Mouse (Mus musculus) heart, adult 8-10 months (tissue): ENCODE results near the gene Hrh1. TPM values are rescaled to one million over a fixed set of nuclear protein-coding genes. Genes with fewer than 3 reads are reported as not detected.

Experiments
- DNase-seq: peaks from one replicate; pipeline ENCODE4 v3.0.0; 2022; ENCODE audit warnings: low spot score
- total RNA-seq, 4 experiments: library from RNA; stranded (reverse); gene quantifications; 2 replicates each; pipeline ENCODE4 v1.2.4; 2022

Gene Hrh1
- under 1 TPM; 0.31 to 0.69 (median 0.49) TPM for total RNA-seq

DNA sequence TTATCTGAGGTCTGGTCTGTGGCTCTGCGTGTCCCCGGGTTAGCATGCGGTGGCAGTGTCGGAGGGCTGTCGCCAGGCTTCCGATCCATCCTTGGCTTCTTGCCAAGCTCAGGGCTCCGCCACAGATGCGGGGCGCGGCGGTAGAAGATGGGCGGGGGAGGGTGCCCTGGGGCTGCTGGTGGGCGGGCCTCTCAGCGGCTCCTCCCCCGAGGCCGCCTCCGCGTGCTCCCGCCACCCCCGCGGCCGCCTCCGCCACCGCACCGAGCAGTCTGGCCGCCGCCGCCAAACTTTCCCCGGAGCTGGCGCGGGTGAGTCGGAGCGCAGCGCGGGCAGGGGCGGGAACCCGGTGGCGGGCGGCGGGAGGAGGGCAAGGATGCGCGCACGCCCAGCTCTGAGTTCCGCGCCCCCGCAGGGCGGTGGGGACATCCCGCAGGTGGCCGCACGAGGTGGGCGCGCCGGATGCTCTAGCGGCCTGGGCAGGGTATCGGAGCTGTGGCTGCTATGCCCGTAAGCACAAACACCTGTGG, at the start of gene Hrh1:
Gene Hrh1, plus strand, starts transcription at position 246 of the 527 bp plus-strand sequence.
- no peak for DNase-seq

DNA sequence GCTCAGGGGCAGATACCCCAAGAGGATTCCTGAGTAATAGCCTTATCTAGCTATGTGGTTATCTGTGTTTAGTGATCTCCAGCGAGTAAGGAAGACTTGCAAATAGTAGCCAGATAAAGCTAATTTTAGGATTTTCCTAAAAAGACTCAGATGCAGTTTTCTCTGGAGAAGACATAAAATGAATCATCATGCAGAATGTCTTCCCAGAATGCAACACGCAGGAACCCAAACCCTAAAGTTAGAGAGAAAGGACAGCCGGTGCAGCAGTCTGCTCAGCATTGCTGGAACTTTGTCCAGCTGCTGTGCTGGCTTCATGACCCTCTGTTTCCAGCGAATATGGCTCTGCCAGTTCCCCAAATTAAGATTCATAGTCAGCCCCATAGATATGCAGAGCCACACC, 43.1 kb upstream of the Hrh1 start:
- DNase-seq, result no peak

DNA sequence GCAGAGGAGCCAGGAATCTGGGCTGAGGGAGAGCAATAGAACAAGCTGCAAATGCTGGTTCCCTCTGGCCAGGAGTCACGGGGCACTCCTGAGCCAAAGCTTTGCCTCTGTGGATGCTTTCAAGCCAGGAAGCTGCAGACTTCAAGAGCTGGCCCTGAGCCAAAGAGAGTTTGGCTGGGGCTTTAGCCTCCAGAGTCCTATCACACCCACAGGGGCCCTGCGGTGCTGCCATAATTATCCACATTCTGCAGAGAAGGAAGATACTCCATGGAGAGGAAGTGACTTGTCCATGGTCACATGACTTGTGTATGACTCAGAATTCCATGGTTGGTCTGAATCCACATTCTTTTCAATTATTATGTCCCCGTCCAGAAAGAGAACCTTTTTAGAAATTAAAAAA, 39.6 kb upstream of the Hrh1 start:
- peak; percentile 64 for DNase-seq

DNA sequence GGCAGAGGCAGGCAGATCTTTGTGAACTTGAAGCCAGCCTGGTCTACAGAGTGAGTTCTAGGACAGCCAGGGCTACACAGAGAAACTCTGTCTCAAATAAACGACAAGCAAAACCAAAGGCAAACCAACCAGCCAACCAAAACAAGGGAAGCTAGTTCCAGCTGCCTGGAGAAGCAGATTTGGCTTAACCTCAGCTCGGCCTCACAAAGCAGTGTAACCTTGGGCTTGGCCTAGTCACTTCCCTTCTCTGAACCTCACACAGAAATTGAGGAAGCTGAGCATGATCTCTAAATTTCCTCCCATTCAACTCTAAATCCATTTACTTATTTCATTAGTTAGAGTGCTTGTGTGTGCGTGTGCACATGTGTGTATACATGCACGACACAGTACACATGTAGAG, 35.4 kb upstream of the Hrh1 start:
- DNase-seq, result peak; percentile 24

DNA sequence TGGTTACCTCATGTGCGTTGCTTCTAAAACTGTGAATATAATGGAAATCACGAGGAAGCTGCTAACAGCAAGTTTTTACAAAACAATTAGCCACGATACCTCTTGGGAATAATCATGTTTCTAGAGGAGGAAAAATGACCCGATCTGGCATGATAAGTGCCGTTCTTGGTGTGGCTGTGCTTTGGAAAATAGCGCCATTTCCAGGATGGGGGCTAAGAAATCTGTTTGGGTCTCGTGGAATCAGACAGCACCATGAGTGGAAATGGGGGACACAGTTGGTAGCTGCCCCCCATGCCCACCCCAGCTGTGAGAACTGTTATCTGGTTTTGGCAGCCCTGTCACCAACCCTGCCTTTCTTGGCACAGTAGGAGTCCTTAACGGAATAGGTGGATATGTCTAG, 34.0 kb upstream of the Hrh1 start:
- DNase-seq, result peak; percentile 28

DNA sequence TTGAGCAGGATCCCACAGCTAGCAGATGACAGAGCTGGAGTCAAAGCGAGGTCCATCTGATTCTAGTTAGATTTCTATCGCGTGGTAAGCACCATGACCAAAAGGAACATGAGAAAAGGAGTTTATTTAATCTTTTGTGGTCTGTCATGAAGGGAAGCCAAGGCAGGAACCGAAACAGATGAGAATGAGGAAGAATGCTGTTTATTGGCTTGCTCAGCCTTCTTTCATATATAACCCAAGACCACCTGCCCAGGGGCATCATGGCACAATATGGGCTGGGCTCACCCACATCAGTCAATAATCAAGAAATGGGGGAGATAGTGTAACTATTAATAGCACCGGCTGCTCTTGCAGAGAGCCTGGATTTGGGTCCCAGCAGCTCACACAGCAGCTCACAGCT, 33.0 kb upstream of the Hrh1 start:
- peak; percentile 21 for DNase-seq

DNA sequence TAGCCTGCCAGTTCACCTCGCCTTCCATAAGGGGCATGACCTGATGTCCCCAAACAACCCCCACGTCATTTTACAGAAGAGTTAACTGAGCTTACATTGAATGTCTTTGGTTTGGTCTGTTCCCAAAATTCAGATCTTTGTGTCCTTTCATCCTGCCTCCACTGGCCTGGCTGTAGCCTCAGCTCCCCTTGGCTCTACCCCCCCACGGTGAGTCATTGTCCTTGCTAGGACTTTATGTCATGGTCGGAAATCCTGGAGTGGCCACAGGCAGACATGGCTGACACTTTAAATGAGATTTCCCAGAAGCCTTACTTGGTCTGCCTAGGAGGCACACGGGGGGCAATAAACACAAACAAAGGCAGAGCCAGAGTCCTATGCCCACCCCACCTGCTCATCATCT, 31.5 kb upstream of the Hrh1 start:
- DNase-seq, result no peak

DNA sequence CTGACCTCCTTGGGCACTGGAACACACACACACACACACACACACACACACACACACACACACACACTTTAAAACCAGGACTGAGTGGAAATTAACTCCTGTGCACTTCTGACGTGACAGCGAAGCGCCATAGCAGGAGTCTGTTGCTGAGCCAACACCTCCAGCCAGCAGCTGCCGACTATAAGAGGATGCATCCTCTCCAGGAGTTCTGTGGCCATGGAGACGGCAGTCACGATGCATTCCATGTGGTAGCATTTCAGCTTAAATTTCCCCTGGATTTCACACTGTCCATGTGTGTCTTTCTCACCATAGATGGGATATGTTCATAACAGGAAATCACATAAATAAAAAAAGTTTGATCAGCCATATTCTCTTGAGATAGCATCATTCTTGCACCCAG, 30.1 kb upstream of the Hrh1 start:
- DNase-seq, result no peak

DNA sequence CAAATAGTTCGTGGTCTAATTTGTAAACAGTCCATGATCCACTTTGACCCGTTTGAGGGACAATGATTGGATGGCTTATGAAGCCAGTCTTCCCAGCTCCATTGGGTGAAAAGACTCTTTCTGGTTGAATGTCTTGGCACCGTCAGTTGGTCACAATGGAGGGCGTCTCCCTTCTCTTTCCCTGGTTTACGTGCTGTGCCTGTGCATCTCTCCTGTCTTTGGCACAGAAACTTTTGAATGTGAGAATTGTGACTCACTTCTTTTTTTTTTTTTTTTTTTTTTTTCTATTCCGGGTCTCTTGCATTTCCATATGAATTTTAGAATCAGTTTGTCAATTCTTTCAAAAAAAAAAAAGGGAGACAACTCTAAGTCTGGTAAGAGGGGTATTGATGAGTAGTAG, 29.5 kb upstream of the Hrh1 start:
- DNase-seq, result no peak

DNA sequence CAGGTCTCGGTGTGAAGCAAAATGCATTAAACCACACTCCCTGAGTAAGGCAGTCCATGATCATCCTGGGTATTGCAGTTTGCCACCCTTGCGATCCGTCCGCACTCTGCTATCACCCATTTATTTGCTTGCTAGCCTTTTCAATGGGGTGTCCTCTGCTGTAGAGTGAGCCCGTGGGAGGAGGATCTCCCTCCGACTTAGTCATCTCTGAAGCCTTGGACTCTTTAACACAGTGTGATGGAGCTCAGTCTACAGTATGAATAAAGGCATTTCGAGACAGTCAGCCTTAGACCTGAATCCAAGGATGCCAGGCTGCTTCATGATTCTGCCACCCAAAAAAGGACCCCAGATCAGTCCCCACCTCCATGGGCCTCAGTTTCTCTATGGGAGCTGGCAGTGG, 25.0 kb upstream of the Hrh1 start:
- DNase-seq, result no peak

DNA sequence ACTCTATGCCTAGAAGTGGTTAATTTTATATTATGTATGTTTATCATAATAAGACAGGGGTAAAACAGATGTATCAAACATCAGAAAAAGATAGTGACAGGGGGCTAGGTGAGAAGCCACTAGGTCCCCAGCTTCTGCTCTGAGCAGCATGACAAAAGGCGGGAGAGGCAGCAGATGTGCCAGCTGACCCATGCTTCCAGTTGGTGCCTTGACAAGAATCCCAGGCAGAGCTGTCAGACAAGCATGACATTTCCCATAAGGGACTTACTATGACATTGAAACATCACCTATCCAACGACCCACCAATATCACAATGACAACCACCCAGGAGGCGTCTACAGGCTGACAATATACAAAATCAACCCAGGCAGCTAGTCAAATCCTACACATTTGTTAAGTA, 16.9 kb upstream of the Hrh1 start:
- no peak for DNase-seq

DNA sequence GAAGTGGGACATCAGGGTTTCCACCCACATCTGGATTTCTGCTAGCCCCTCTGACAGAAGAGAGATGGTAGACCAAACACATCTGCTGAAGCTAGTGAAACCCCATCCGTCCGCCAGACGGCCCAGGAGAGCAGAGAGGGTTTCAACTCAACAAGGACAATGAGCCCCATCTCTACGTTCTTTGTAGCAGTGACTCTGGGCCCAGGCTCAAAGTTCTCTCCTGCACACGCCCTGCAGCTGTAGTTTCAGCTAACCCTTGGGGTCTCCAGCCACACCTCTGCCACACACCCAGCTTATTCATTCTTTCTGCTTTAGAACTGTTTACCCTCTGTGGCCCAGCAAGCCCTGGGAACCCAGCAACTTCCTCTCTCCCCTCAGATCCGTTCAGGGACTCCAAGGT, 10.4 kb upstream of the Hrh1 start:
- DNase-seq, result no peak

DNA sequence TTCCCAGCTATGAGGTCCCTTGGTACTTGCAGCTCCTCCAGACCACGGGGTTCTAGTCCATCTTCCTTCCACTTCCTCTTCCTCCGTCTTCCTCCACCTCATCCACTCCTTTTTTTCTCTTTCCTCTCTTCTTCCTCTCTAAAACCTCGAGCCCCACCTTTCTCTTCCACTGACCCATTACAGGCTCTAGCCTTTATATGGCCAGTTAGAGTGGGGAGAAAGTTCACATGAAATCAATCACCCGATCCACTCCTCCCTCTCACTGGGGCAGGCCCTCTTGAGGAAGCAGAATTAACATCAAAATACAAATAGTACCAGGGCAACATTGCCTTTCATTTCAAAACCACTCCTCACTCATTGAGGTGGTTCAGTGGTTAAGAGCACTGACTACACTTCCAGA, 9.9 kb upstream of the Hrh1 start:
- no peak for DNase-seq

DNA sequence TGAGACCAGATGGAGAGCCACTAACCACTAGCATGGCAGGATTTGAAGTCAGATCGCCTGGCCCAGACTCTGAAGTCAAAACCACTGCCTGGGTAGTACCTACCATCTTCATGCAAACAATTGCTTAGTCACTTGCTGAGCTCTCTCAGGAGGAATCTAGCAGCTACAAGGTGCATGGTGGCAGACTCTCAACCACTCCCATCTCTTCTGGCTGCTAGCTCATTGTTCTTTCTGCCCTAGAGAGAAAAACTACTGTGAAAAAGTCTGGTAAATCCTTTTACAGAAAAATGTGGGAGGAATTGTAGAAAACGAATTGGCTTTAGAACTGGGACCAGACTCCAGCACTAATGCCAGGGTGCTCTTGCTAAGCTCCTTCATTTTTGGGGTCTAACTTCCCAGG, 7.6 kb upstream of the Hrh1 start:
- no peak for DNase-seq

DNA sequence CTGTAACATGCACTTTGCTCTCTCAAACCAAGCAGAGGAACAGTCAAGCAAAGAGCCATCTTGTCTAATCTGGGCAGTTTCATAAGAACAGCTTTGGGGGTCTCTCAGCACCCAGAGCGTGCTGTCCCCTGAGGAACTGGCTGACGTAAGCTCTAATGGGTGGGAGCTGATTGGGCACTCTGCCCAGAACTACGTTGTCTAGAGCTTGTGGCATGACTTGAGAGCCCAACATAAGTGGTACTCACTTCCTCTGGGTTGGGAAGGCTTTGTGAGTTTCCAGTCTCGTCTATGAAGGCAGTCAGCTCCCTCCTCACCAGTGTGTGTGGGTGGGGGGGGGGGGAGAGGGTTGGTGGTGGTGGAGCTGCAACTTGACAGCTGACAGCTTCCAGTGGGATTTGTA, 2.8 kb upstream of the Hrh1 start:
- no peak for DNase-seq

DNA sequence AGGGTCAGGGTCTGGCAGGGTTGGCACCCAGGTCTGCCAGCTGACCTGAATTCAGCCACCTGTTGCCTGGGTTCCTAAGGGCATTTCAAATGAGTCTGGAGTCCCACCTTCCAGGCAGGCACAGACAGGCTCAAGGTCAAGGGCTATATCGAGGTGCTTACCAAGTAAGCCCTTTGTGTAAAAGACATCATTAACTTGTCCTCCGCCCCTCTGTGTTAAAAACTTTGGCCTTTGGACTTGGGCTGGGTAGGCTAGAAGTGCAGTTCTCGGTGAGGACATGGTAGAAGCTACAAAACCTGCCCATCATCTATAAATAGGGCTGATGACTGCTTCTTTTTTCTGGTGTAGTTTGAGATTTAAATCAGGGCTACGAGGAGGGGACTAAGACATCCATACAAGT, 1.1 kb upstream of the Hrh1 start:
- no peak for DNase-seq

DNA sequence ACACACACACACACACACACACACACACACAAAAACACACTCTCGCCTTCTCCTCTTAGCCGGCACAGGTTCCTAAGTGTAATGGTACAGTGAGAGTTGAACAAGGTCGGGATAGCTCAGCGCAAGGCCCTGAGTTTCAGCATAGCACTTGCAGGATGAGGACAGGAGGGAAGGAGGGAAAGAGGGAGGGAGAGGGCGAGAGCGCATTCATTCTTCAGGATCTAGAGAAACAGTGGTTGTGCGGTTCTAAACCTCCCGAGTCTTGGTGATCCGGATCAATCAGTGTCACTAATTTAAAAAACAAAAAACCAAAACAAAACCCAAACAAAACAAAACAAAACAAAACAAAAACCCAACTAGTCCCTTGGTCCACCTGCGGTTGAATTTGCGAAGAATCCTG, 456 bp upstream of the Hrh1 start:
- DNase-seq, result no peak

DNA sequence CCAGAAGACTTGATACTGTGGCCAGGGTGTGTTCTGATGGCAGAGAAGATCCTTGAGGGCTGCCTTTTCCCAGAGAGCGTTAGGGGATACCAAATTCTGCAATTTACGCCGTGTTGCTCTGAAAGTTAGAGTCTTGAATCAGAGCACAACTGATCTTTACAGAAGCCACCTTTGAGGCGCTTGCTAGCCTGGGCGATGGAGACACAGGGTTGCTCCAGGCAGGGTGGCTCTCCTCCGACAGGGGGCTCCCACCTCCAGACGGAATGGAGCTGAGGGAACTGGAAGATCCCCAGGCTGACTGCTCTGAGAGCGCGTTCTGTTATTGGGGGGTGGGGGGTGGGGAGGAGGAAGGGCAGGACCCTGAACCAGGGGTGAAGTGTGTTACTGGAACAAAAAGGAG, 890 bp downstream of the Hrh1 start:
- no peak for DNase-seq

DNA sequence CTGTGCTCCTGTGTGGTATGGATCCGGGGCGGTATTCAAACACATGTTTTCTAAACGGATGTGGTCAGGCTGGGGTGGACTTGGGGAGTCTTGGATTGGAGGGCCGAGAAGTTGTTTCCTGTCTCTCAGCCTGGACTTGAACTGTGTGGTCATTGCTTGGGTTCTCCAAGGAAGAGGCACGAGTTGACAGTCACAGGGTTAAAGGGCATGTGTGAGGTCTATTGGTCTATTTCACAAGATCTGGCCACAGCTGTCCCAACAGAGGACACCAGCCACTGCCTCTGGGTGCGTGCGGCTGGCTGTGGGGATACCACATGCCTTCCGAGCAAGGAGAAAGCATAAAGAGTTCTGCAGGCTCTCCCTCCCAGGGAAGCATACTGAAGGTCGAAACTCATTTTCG, 2.7 kb downstream of the Hrh1 start:
- no peak for DNase-seq

DNA sequence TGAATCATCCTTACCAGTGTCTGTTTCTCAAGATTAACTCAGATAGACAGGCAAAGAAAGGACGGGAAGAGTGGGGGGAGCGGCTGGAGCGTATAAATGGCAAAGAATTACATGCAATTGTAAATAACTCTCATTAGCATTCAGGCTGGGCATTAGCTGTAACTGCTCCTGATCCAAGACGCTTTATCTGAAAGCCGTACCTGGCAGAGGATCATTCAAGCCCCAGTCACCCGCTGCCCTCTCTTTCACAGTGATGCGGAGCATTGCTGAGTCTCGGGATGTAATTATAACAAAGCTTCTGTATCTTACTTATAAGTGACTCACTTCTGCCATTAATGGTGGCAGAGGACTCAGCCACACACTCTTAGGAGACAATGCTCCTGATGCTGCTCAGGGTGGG, 3.1 kb downstream of the Hrh1 start:
- DNase-seq, result no peak

DNA sequence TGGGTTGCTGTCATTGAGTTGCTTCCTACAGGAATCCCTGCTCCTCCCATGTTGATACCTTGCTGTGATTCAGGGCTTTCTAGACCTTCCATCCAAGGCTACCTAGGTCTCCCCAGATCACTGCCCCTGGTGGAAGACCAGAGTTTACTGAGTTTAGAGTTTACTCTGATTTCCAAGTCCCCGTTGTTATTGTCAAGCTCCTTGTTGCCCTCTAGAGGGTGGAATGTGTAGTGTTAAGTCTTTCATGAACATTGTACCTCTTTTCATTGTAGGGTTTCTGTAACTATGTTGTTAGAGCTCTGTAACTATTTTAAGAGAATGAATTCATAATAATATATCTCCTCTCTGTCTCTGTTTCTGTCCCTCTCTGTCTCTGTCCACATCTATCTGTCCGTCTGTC, 4.4 kb downstream of the Hrh1 start:
- no peak for DNase-seq

DNA sequence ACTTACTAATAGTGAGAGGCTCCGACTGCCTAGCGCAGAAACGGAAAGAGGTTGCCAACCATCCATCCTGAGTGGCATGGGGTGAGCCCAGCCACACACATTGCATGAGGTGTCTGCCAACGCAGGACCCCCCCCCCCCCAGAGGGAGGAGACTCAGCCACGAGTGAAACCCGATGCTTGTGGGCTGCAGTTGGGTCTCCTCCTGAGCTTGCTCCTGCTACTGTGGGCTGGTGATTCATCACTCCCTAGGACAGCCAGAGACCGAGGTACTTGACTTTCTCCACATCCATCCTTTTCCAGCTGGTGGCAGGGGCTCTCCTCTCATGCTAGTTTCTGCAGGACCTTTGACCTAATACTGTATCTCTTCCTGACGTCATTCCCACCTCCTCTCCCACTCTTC, 5.9 kb downstream of the Hrh1 start:
- DNase-seq, result no peak

DNA sequence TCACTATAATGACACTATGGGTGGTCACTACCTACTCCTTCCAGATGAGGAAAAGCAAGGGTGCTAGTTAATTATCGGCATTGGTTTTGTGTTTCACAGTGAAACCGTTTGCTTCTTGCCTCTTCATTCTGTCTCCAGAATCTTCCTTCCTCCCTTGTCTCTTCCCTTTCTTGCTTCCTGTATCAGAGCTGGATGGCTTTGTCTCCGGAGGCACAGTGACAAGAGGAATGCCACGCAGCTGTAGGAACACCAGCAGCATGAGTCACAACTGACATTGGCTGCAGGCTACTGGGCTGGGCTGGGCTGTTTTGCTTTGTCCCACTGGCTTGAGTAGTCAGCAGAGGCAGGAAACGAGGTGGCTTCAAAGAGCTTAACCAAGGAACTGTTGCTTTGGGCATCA, 6.4 kb downstream of the Hrh1 start:
- no peak for DNase-seq

DNA sequence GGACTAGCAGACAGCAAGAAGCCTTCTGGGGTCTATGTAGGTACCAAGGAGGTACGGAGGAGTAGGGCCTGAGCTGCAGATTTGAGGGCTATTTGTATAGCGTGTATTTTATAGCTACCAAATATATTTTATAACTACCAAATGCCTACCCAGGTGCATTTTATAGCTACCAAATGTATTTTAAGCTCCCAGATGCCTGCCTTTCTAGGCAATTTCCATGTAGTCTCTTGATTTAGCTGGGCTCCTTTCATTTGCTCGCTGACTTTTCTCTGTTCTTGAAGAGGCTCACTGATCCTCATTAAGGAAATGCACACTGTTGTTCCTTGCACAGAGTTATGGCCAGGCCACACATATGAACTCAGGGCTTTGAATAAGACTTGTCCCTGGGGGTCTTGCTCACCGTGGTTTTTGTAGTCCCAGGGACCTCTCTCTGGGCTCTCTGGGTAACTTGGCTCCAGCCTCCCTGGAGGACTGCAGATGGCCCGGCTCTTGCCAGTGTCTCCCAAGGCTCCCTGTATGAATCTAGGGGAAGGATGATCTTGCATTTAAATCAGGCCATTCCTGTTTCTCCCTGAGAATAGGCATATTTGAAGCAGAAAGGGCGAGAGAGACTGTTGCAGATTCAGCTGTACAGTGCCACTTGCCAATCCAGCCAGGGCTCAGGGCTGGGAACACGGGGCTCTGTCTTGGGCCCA, 7.2 kb downstream of the Hrh1 start:
- no peak for DNase-seq
